Mouse (Mus musculus) heart, postnatal 0 days (tissue): ENCODE measurements around the gene Agpat2. TPM values are rescaled to one million over a fixed set of nuclear protein-coding genes. Genes with fewer than 3 reads are reported as not detected.

Experiments
- ATAC-seq: fragments of 200-750 bp; cut with Nextera tagmentation; 2 replicates; pipeline ENCODE4 v1.8.0; 2017; ENCODE audit warnings: low read depth, moderate number of reproducible peaks, moderate library complexity; ENCODE audit not compliant: insufficient read depth
- DNase-seq: peaks from one replicate; pipeline ENCODE4 v3.0.0-alpha.2; 2016; ENCODE audit warnings: low spot score
- H3K27ac ChIP-seq: fragments of 300-500 bp; sonication (generic); 2 replicates; pipeline ENCODE4 v1.5.1; 2014; ENCODE audit warnings: low read depth, mild to moderate bottlenecking
- H3K27me3 ChIP-seq: fragments of 300-500 bp; sonication (generic); 2 replicates; pipeline ENCODE4 v1.6.1; 2014; ENCODE audit warnings: low read length, mixed read lengths; ENCODE audit not compliant: control insufficient read depth, insufficient read depth
- H3K36me3 ChIP-seq: fragments of 300-500 bp; sonication (generic); replicated peaks from 2 replicates; pipeline ENCODE4 v1.6.1; 2014; ENCODE audit warnings: low read length, mixed read lengths; ENCODE audit not compliant: control insufficient read depth, insufficient read depth
- H3K4me1 ChIP-seq: fragments of 300-500 bp; sonication (generic); 2 replicates; pipeline ENCODE4 v1.6.1; 2014; ENCODE audit warnings: antibody characterized with exemption; ENCODE audit not compliant: control insufficient read depth, insufficient read depth
- H3K4me2 ChIP-seq: fragments of 300-500 bp; sonication (generic); 2 replicates; pipeline ENCODE4 v1.6.1; 2014; ENCODE audit warnings: low read depth, mild to moderate bottlenecking, low read length, moderate library complexity
- H3K4me3 ChIP-seq: fragments of 300-500 bp; sonication (generic); 2 replicates; pipeline ENCODE4 v1.5.1; 2014; ENCODE audit warnings: low read depth, low read length
- H3K9ac ChIP-seq: fragments of 300-500 bp; sonication (generic); replicated peaks from 2 replicates; pipeline ENCODE4 v1.6.1; 2014; ENCODE audit warnings: low read depth, low read length, mixed read lengths
- H3K9me3 ChIP-seq: fragments of 300-500 bp; sonication (generic); replicated peaks from 2 replicates; pipeline ENCODE4 v1.6.1; 2016; ENCODE audit warnings: low read length; ENCODE audit not compliant: control insufficient read depth
- CTCF ChIP-seq: IDR thresholded peaks from 2 replicates; pipeline ENCODE4 v1.5.1; 2016; ENCODE audit warnings: antibody characterized with exemption, control low read depth, low read depth
- EP300 ChIP-seq: IDR thresholded peaks from 2 replicates; pipeline ENCODE4 v1.6.1; 2016; ENCODE audit warnings: antibody characterized with exemption, low read depth
- WGBS: fragments of 180-500 bp; shearing (Covaris S2); extraction: QIAGEN DNeasy Blood & Tissue Kit; methylation state at CpG from one replicate; pipeline ENCODE4 v1.1.7; 2014; 5-methylcytosine and 5-hydroxymethylcytosine counted together
- polyA plus RNA-seq: library from polyadenylated mRNA; unstranded; fragments of >200 nt; fragmentation: Nextera tagmentation; extraction: Ambion mirVana; gene quantifications from 2 replicates; pipeline ENCODE4 v1.2.1, GENCODE M21; 2015
- total RNA-seq: library from RNA; depleted of rRNA; stranded (reverse); fragments of >200 nt; gene quantifications from 2 replicates; pipeline ENCODE4 v1.2.3, GENCODE M21; 2014; ENCODE audit warnings: low replicate concordance

Gene Agpat2
- total and polyA plus RNA-seq, 2 experiments from 2014 or later: 24.1 to 41.0 TPM

DNA sequence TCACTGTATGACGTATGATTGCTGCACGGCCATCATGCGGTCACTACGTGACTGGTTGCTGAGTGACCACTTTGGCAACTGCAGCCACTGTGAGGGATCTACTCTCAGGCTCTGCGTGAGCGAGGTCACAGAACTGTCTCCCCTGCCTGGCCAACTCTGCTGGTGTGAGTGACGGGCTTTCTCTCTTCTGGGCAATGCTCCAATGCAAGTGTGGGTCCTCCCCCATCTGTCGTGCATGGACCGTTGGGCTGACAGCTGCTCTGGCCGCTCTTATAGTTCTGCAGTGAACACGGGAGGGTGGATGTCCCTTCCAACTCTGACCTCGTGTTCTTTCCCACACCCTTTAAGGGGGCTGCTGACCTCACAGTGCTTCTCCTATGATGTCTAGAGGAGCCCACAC lies 30.8 kb downstream of the Agpat2 start:
- ATAC-seq: peak; percentile 69
- Histone ChIP-seq H3K4me3 (no peak overlapping the region), H3K27ac (peak overlapping the region; percentile 90), H3K27me3 (no peaks in the 10 kb centered on the region), H3K4me1 (peaks cover 42% of the 10 kb centered on the region), H3K4me2 (peak overlapping the region; percentile 35), H3K9ac (no peak overlapping the region), H3K36me3 (no peaks in the 10 kb centered on the region), H3K9me3 (no peaks in the 10 kb centered on the region)
- TF ChIP-seq CTCF: no peak
- 0 out of 2 replicates have a peak, but pooled peaks have one; percentile 15 for TF ChIP-seq EP300
- 15% methylated on average over 12 of the region's 12 CpGs for WGBS
- peak; percentile 89 for DNase-seq

DNA sequence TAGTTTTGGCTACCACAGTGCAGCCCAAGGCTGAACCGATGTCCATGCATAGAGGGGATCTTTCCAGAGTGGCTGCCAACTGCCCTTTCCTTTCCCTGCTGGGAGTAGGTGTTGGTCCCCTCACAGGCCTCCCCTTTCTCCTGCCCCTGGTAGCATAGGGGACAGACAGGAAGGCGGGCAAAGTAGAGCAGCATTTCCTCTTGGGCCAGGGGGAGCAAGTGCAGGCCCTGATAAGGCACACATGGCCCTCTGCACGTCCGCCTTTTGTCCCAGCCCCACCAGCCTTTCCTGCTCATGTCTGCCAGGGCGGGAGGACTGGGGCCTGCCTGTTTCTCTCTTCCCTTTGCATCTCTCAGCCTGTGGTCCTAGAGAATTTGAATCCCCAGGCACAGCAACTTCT lies 32.4 kb downstream of the Agpat2 start:
- Histone ChIP-seq H3K4me1 (peaks cover 36% of the 10 kb centered on the region), H3K36me3 (no peaks in the 10 kb centered on the region), H3K9me3 (no peaks in the 10 kb centered on the region), H3K4me3 (no peak overlapping the region), H3K27ac (peak overlapping the region; percentile 90), H3K4me2 (0 out of 2 replicates have a peak overlapping the region, but pooled peaks have one; percentile 27), H3K27me3 (no peaks in the 10 kb centered on the region), H3K9ac (no peak overlapping the region)
- TF ChIP-seq CTCF: peak; percentile 2; the same call in 1 of the 2 replicates
- peak; percentile 97 for TF ChIP-seq EP300
- ATAC-seq: peak; percentile 67
- peak; percentile 77 for DNase-seq
- 17% methylated on average over 5 of the region's 5 CpGs for WGBS

DNA sequence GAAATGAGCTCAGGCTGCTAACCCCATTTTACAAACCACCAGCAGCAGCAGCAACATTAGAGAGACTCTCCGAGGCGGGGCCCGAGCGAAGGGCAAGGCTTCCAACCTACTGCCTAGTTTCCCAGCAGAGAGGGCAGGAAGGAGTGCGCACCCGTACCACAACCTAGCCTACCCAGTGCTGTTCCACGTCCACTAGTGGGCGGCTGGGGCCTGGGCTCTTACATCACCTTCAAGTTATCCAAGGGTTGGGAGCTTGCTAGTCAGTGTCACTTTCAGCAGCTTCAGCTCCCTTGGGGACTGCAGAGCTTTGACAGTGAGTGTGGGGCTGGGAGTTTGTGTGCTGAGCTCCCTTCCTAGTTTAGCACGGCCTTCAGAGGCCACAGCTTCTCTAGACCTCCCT lies 32.8 kb downstream of the Agpat2 start:
- no peak for DNase-seq
- peak; percentile 30 for ATAC-seq
- H3K9me3 ChIP-seq: no peaks in the 10 kb centered on the region
- H3K27me3 ChIP-seq: no peaks in the 10 kb centered on the region
- peak overlapping the region; percentile 28; the same call in 1 of the 2 replicates for H3K4me2 ChIP-seq
- H3K27ac ChIP-seq: peak overlapping the region; percentile 90
- H3K9ac ChIP-seq: 0 out of 2 replicates have a peak overlapping the region, but pooled peaks have one; percentile 18
- TF ChIP-seq EP300: no peak
- peak; percentile 20 for TF ChIP-seq CTCF
- H3K4me3 ChIP-seq: no peak overlapping the region
- H3K4me1 ChIP-seq: peaks cover 32% of the 10 kb centered on the region
- 43% methylated on average over 9 of the region's 9 CpGs for WGBS
- H3K36me3 ChIP-seq: no peaks in the 10 kb centered on the region

DNA sequence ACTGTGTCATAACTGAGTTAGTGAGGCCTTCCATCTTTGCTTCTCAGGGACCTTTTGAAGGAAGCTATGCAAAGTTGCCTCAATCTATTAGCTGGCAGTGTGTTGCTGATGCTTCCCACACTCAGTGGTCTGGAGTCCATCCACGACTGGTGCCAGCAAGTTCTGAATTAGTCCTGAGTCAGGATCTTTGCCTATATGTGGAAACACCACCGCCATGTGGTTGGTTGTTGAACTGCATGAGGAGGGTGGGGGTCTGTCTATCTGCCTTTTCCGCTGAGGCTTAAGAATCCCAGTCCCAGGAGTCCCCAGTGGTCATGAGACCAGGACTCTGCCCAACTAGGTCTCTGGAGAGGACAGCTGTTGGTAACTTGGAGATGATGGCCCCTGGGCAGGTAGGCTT lies 34.2 kb downstream of the Agpat2 start:
- H3K4me1 ChIP-seq: peaks cover 25% of the 10 kb centered on the region
- DNase-seq (peak; percentile 69), ATAC-seq (no peak)
- no peaks in the 10 kb centered on the region for H3K36me3 ChIP-seq
- H3K4me2 ChIP-seq: peak overlapping the region; percentile 36
- TF ChIP-seq CTCF (peak; percentile 76), EP300 (no peak)
- H3K4me3 ChIP-seq: no peak overlapping the region
- 17% methylated on average over 3 of the region's 3 CpGs for WGBS
- no peaks in the 10 kb centered on the region for H3K9me3 ChIP-seq
- no peak overlapping the region for H3K9ac ChIP-seq
- peak overlapping the region; percentile 90 for H3K27ac ChIP-seq
- no peaks in the 10 kb centered on the region for H3K27me3 ChIP-seq

DNA sequence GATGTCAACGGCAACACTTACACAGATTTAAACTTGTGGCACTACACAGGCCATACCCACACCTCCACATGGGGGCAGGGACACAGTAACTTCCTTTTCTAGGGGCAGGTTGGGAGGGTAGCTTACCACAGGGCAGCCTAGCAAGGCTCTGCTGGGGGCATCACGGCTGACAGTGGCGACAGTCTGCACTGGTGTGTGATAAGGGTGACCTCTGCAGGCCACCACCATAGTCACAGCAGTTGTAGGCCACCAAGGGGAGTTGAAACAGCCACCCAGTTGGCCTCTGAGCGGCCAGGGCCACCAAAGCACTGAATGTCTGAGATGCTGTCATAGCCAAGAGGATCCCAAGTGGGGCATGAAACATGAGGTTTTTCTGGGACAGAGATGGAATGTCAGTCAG lies 38.0 kb downstream of the Agpat2 start:
- H3K9me3 ChIP-seq: no peaks in the 10 kb centered on the region
- ATAC-seq (peak; percentile 65), DNase-seq (peak; percentile 68)
- H3K4me2 ChIP-seq: no peak overlapping the region
- no peak for TF ChIP-seq EP300
- peak; percentile 68 for TF ChIP-seq CTCF
- H3K36me3 ChIP-seq: no peaks in the 10 kb centered on the region
- no peaks in the 10 kb centered on the region for H3K4me1 ChIP-seq
- WGBS: 9% methylated on average over 4 of the region's 4 CpGs
- no peak overlapping the region for H3K27ac ChIP-seq
- no peak overlapping the region for H3K4me3 ChIP-seq
- H3K9ac ChIP-seq: no peak overlapping the region
- no peaks in the 10 kb centered on the region for H3K27me3 ChIP-seq

DNA sequence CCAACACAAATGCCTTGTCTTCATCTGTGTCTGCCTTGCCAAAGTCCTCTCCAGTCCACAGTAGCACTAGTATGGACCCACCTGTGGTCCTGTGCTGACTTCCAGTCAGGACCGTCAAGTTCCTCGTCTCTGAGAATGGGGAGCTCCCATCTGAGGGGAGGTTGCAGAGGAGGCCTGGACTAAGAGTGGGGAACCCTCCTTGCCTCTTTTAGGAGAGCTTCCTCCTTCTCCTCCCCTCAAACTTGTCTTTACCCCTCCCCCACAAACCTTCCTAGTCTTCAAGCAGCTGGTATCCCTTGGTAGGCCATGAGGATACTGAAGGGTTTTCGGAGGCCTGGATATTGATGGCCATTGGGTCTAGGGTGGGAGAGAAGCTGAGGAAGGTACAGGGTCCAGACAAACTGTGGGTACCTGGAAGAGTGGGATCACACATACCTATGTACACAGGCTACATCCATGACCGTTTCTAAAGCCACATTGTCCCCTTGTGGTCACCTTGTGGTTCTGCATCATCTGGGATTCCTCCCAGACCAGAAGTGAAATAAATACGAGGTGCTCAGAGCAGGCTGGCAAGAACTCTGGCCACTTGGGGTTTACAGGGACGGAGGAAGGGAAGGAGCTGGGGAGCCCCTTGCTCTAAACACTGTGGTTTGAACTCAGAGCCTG lies 42.7 kb downstream of the Agpat2 start:
- ATAC-seq (peak; percentile 66), DNase-seq (peak; percentile 83)
- WGBS: 42% methylated on average over 6 of the region's 6 CpGs
- no peaks in the 10 kb centered on the region for H3K36me3 ChIP-seq
- TF ChIP-seq CTCF: peak; percentile 99
- no peak for TF ChIP-seq EP300
- no peaks in the 10 kb centered on the region for H3K9me3 ChIP-seq
- no peak overlapping the region for H3K27ac ChIP-seq
- no peaks in the 10 kb centered on the region for H3K27me3 ChIP-seq
- H3K4me1 ChIP-seq: peaks cover 8% of the 10 kb centered on the region
- no peak overlapping the region for H3K4me3 ChIP-seq
- no peak overlapping the region for H3K9ac ChIP-seq
- no peak overlapping the region for H3K4me2 ChIP-seq
